Mouse (Mus musculus): Measurements from ENCODE around the gene Gtf3c2. TPM values are rescaled to one million over a fixed set of nuclear protein-coding genes. Genes with fewer than 3 reads are reported as not detected.
A peak's percentile ranks its signal among the peaks of the same experiment; 100 is the strongest.
"Not testable (repeated sequence)": the region's sequence is repeated elsewhere in the genome, so short reads cannot be mapped to it uniquely, and the experiment has no call there.

Gtf3c2 gene
- polyA plus RNA-seq, 1 experiment: 94.6 TPM

GRCm38 (mm10) chr5:31219070-31219469 is 39.1 kb upstream of the Gtf3c2 start:
- Histone ChIP-seq H3K27me3 (ENCODE audit: control insufficient read depth, insufficient read depth, low read length) (no peaks in the 10 kb centered on the region), H3K4me3 (replicated peaks; ENCODE audit: insufficient read depth, low read depth, low read length) (peak overlapping the region; percentile 6), H3K4me1 (ENCODE audit: control insufficient read depth, insufficient read depth, low read length) (peaks cover 2% of the 10 kb centered on the region; the same call in 1 of the 2 replicates), H3K27ac (ENCODE audit: insufficient read depth, low read length) (no peak overlapping the region)
- TF ChIP-seq POLR2A (IDR thresholded peaks at IDR 0.05; ENCODE audit: borderline replicate concordance, insufficient read depth, low read length) (no peak), CTCF (IDR thresholded peaks at IDR 0.05; ENCODE audit: borderline replicate concordance, insufficient read depth, low read depth, low read length) (no peak)
- DNase-seq: no peak
- WGBS: 2% methylated on average over 2 of the region's 2 CpGs

GRCm38 (mm10) chr5:31218294-31218693 is 38.4 kb upstream of the Gtf3c2 start:
- peaks cover 2% of the 10 kb centered on the region; the same call in 1 of the 2 replicates for H3K4me1 ChIP-seq (ENCODE audit: control insufficient read depth, insufficient read depth, low read length)
- DNase-seq: no peak
- H3K27me3 ChIP-seq (ENCODE audit: control insufficient read depth, insufficient read depth, low read length): no peaks in the 10 kb centered on the region
- WGBS: 54% methylated on average over 7 of the region's 7 CpGs
- H3K4me3 ChIP-seq (replicated peaks; ENCODE audit: insufficient read depth, low read depth, low read length): no peak overlapping the region
- H3K27ac ChIP-seq (ENCODE audit: insufficient read depth, low read length): no peak overlapping the region
- TF ChIP-seq CTCF (IDR thresholded peaks at IDR 0.05; ENCODE audit: borderline replicate concordance, insufficient read depth, low read depth, low read length): no peak
- no peak for TF ChIP-seq POLR2A (IDR thresholded peaks at IDR 0.05; ENCODE audit: borderline replicate concordance, insufficient read depth, low read length)

GRCm38 (mm10) chr5:31216554-31216953 is 36.6 kb upstream of the Gtf3c2 start:
- not testable (repeated sequence) for DNase-seq; H3K27ac ChIP-seq (ENCODE audit: insufficient read depth, low read length); H3K4me1 ChIP-seq (ENCODE audit: control insufficient read depth, insufficient read depth, low read length); H3K4me3 ChIP-seq (replicated peaks; ENCODE audit: insufficient read depth, low read depth, low read length); H3K27me3 ChIP-seq (ENCODE audit: control insufficient read depth, insufficient read depth, low read length)
- WGBS: 90% methylated on average over 6 of the region's 6 CpGs

GRCm38 (mm10) chr5:31204421-31204820 is 24.5 kb upstream of the Gtf3c2 start:
- H3K4me1 ChIP-seq (ENCODE audit: control insufficient read depth, insufficient read depth, low read length): no peaks in the 10 kb centered on the region
- no peak overlapping the region for H3K27ac ChIP-seq (ENCODE audit: insufficient read depth, low read length)
- H3K27me3 ChIP-seq (ENCODE audit: control insufficient read depth, insufficient read depth, low read length): no peaks in the 10 kb centered on the region
- WGBS: 93% methylated on average over 6 of the region's 6 CpGs
- TF ChIP-seq CTCF (IDR thresholded peaks at IDR 0.05; ENCODE audit: borderline replicate concordance, insufficient read depth, low read depth, low read length): no peak
- TF ChIP-seq POLR2A (IDR thresholded peaks at IDR 0.05; ENCODE audit: borderline replicate concordance, insufficient read depth, low read length): no peak
- DNase-seq: no peak
- no peak overlapping the region for H3K4me3 ChIP-seq (replicated peaks; ENCODE audit: insufficient read depth, low read depth, low read length)

- Histone ChIP-seq H3K4me1 (ENCODE audit: control insufficient read depth, insufficient read depth, low read length) (no peaks in the 10 kb centered on the region), H3K27me3 (ENCODE audit: control insufficient read depth, insufficient read depth, low read length) (no peaks in the 10 kb centered on the region), H3K27ac (ENCODE audit: insufficient read depth, low read length) (no peak overlapping the region), H3K4me3 (replicated peaks; ENCODE audit: insufficient read depth, low read depth, low read length) (no peak overlapping the region)
- 84% methylated on average over 2 of the region's 2 CpGs for WGBS
- DNase-seq: no peak
- no peak for TF ChIP-seq POLR2A (IDR thresholded peaks at IDR 0.05; ENCODE audit: borderline replicate concordance, insufficient read depth, low read length)
- no peak for TF ChIP-seq CTCF (IDR thresholded peaks at IDR 0.05; ENCODE audit: borderline replicate concordance, insufficient read depth, low read depth, low read length)
Measured at GRCm38 (mm10) chr5:31203866-31204265, 23.9 kb upstream of the Gtf3c2 start.

- WGBS: 86% methylated on average over 7 of the region's 7 CpGs
- H3K4me3 ChIP-seq (replicated peaks; ENCODE audit: insufficient read depth, low read depth, low read length): no peak overlapping the region
- no peak for DNase-seq
- no peaks in the 10 kb centered on the region for H3K4me1 ChIP-seq (ENCODE audit: control insufficient read depth, insufficient read depth, low read length)
- H3K27ac ChIP-seq (ENCODE audit: insufficient read depth, low read length): 0 out of 2 replicates have a peak overlapping the region, but pooled peaks have one; percentile 5
- no peak for TF ChIP-seq POLR2A (IDR thresholded peaks at IDR 0.05; ENCODE audit: borderline replicate concordance, insufficient read depth, low read length)
- TF ChIP-seq CTCF (IDR thresholded peaks at IDR 0.05; ENCODE audit: borderline replicate concordance, insufficient read depth, low read depth, low read length): no peak
- H3K27me3 ChIP-seq (ENCODE audit: control insufficient read depth, insufficient read depth, low read length): no peaks in the 10 kb centered on the region
Measured at GRCm38 (mm10) chr5:31202933-31203332, 23.0 kb upstream of the Gtf3c2 start.

- Histone ChIP-seq H3K27me3 (ENCODE audit: control insufficient read depth, insufficient read depth, low read length) (no peaks in the 10 kb centered on the region), H3K27ac (ENCODE audit: insufficient read depth, low read length) (peak within 1 kb of the TSS; percentile 66), H3K4me3 (replicated peaks; ENCODE audit: insufficient read depth, low read depth, low read length) (peak within 1 kb of the TSS; percentile 79), H3K4me1 (ENCODE audit: control insufficient read depth, insufficient read depth, low read length) (no peaks in the 10 kb centered on the region)
- under 1% methylated on average over 53 of the region's 53 CpGs for WGBS
- DNase-seq: peak; percentile 95 to 99
- no peak for TF ChIP-seq CTCF (IDR thresholded peaks at IDR 0.05; ENCODE audit: borderline replicate concordance, insufficient read depth, low read depth, low read length)
- TF ChIP-seq POLR2A (IDR thresholded peaks at IDR 0.05; ENCODE audit: borderline replicate concordance, insufficient read depth, low read length): peak; percentile 79; the same call in 1 of the 2 replicates
Measured at GRCm38 (mm10) chr5:31201742-31202590, 22.0 kb upstream of the Gtf3c2 start, which contains the start of gene Zfp513. Zfp513 (minus strand) TSS chr5:31202303.
